Mouse (Mus musculus): ENCODE measurements around the gene Kbtbd12. TPM values are rescaled to one million over a fixed set of nuclear protein-coding genes. Genes with fewer than 3 reads are reported as not detected.

Kbtbd12 gene
- polyA plus RNA-seq, 1 experiment from 2014 or later: 1.1 TPM

GRCm38 (mm10) chr6:88513984-88514383 lies 123.8 kb downstream of the Kbtbd12 start:
- H3K4me1 ChIP-seq (ENCODE audit: control insufficient read depth, insufficient read depth, low read length): peaks cover 16% of the 10 kb centered on the region
- no peaks in the 10 kb centered on the region for H3K9me3 ChIP-seq (replicated peaks; ENCODE audit: control insufficient read depth, low read length, poor library complexity, severe bottlenecking)
- no peak overlapping the region for H3K9ac ChIP-seq (ENCODE audit: low read depth, low read length)
- no peak overlapping the region for H3K4me3 ChIP-seq (ENCODE audit: low read depth, low read length)
- 94% methylated on average over 8 of the region's 8 CpGs for WGBS
- H3K27ac ChIP-seq (ENCODE audit: low read length): no peak overlapping the region
- no peak overlapping the region for H3K4me2 ChIP-seq (ENCODE audit: low read length)
- peaks cover 40% of the 10 kb centered on the region for H3K36me3 ChIP-seq (ENCODE audit: control insufficient read depth, insufficient read depth, low read length)
- no peaks in the 10 kb centered on the region for H3K27me3 ChIP-seq (ENCODE audit: control insufficient read depth, insufficient read depth, low read depth, low read length)
- no peak for ATAC-seq

DNA sequence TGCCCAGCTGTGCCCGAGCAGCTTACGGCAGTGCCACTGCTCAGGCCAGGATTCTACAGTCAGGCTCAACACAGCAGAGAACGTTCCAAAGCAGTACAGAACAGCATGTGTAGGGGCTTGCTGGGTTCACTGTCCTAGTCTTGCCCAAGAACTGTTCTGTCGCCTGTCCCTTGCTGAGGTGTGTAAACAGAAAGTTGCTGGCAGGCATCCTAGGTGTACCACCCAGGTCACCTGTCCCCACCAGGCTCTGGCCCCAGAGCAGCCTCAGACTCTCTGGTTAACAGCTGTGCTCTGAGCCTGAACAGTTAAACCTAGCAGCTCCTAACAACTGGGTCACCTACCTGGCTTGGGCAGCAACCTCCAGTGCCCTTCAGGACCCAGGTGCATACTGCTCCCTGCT lies 134.7 kb downstream of the Kbtbd12 start:
- no peak overlapping the region for H3K4me2 ChIP-seq (ENCODE audit: low read length)
- 97% methylated on average over 4 of the region's 4 CpGs for WGBS
- H3K36me3 ChIP-seq (ENCODE audit: control insufficient read depth, insufficient read depth, low read length): peaks cover 49% of the 10 kb centered on the region
- H3K9ac ChIP-seq (ENCODE audit: low read depth, low read length): no peak overlapping the region
- H3K4me3 ChIP-seq (ENCODE audit: low read depth, low read length): no peak overlapping the region
- H3K27ac ChIP-seq (ENCODE audit: low read length): no peak overlapping the region
- ATAC-seq: no peak
- no peaks in the 10 kb centered on the region for H3K27me3 ChIP-seq (ENCODE audit: control insufficient read depth, insufficient read depth, low read depth, low read length)
- no peaks in the 10 kb centered on the region for H3K9me3 ChIP-seq (replicated peaks; ENCODE audit: control insufficient read depth, low read length, poor library complexity, severe bottlenecking)
- peaks cover 6% of the 10 kb centered on the region for H3K4me1 ChIP-seq (ENCODE audit: control insufficient read depth, insufficient read depth, low read length)

GRCm38 (mm10) chr6:88502030-88502970 lies 135.4 kb downstream of the Kbtbd12 start:
- no peak overlapping the region for H3K4me3 ChIP-seq (ENCODE audit: low read depth, low read length)
- no peaks in the 10 kb centered on the region for H3K27me3 ChIP-seq (ENCODE audit: control insufficient read depth, insufficient read depth, low read depth, low read length)
- no peak for ATAC-seq
- H3K4me1 ChIP-seq (ENCODE audit: control insufficient read depth, insufficient read depth, low read length): peaks cover 6% of the 10 kb centered on the region
- no peak overlapping the region for H3K27ac ChIP-seq (ENCODE audit: low read length)
- H3K36me3 ChIP-seq (ENCODE audit: control insufficient read depth, insufficient read depth, low read length): peaks cover 42% of the 10 kb centered on the region
- no peak overlapping the region for H3K9ac ChIP-seq (ENCODE audit: low read depth, low read length)
- H3K9me3 ChIP-seq (replicated peaks; ENCODE audit: control insufficient read depth, low read length, poor library complexity, severe bottlenecking): no peaks in the 10 kb centered on the region
- H3K4me2 ChIP-seq (ENCODE audit: low read length): no peak overlapping the region
- 86% methylated on average over 13 of the region's 13 CpGs for WGBS

DNA sequence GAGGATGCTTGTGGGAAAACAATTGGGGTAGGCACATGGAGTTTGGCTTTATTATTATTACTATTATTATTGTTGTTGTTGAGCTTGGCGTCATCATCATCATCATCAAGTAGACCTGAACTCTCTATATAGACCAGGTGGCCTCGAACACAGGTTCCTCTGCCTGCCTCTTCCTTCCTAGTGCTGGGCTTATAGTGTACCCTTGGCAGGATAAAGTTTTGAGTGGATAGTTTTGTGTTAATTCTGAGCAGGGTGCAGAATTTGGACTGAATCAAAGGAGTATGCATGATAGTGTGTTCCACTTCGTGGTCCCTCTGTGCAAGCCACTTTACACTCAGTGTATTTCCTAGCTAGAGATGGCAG lies 137.4 kb downstream of the Kbtbd12 start:
- peak; percentile 21; the same call in 1 of the 2 replicates for ATAC-seq
- no peaks in the 10 kb centered on the region for H3K9me3 ChIP-seq (replicated peaks; ENCODE audit: control insufficient read depth, low read length, poor library complexity, severe bottlenecking)
- H3K4me2 ChIP-seq (ENCODE audit: low read length): peak overlapping the region; percentile 87
- peaks cover 23% of the 10 kb centered on the region for H3K36me3 ChIP-seq (ENCODE audit: control insufficient read depth, insufficient read depth, low read length)
- H3K4me3 ChIP-seq (ENCODE audit: low read depth, low read length): peak overlapping the region; percentile 61
- peak overlapping the region; percentile 88 for H3K9ac ChIP-seq (ENCODE audit: low read depth, low read length)
- H3K4me1 ChIP-seq (ENCODE audit: control insufficient read depth, insufficient read depth, low read length): peaks cover 6% of the 10 kb centered on the region
- WGBS: 12% methylated on average over 3 of the region's 3 CpGs
- H3K27me3 ChIP-seq (ENCODE audit: control insufficient read depth, insufficient read depth, low read depth, low read length): no peaks in the 10 kb centered on the region
- H3K27ac ChIP-seq (ENCODE audit: low read length): peak overlapping the region; percentile 71; the same call in 1 of the 2 replicates

- Histone ChIP-seq H3K9me3 (replicated peaks; ENCODE audit: control insufficient read depth, low read length, poor library complexity, severe bottlenecking) (no peaks in the 10 kb centered on the region), H3K4me2 (ENCODE audit: low read length) (peak overlapping the region; percentile 87), H3K9ac (ENCODE audit: low read depth, low read length) (peak overlapping the region; percentile 88), H3K4me1 (ENCODE audit: control insufficient read depth, insufficient read depth, low read length) (peaks cover 6% of the 10 kb centered on the region), H3K27ac (ENCODE audit: low read length) (peak overlapping the region; percentile 71), H3K36me3 (ENCODE audit: control insufficient read depth, insufficient read depth, low read length) (peaks cover 17% of the 10 kb centered on the region), H3K4me3 (ENCODE audit: low read depth, low read length) (peak overlapping the region; percentile 61), H3K27me3 (ENCODE audit: control insufficient read depth, insufficient read depth, low read depth, low read length) (no peaks in the 10 kb centered on the region)
- WGBS: 4% methylated on average over 51 of the region's 76 CpGs
- peak; percentile 92 for ATAC-seq
Observed at GRCm38 (mm10) chr6:88499481-88500404, 138.0 kb downstream of the Kbtbd12 start.

Other genes with a start within 250 kb of the Kbtbd12 start
- 25.3 and 26.3 TPM in 2 replicates for gene Eefsec, start 191.4 kb downstream of the Kbtbd12 start, polyA plus RNA-seq (2015; fragmentation: Nextera tagmentation; extraction: Ambion mirVana)
- 92.6 and 92.7 TPM in 2 replicates for gene Ruvbl1, start 172.5 kb downstream of the Kbtbd12 start, polyA plus RNA-seq (2015; fragmentation: Nextera tagmentation; extraction: Ambion mirVana)
- 162 and 164 TPM in 2 replicates for gene Sec61a1, start 119.0 kb downstream of the Kbtbd12 start, polyA plus RNA-seq (2015; fragmentation: Nextera tagmentation; extraction: Ambion mirVana)
- gene Mgll, start 86.5 kb upstream of the Kbtbd12 start, polyA plus RNA-seq (2015; fragmentation: Nextera tagmentation; extraction: Ambion mirVana): 31.8 and 55.0 TPM in 2 replicates
- 37.3 and 40.7 TPM in 2 replicates for gene Abtb1, start 204.0 kb upstream of the Kbtbd12 start, polyA plus RNA-seq (2015; fragmentation: Nextera tagmentation; extraction: Ambion mirVana)
- gene Podxl2, start 237.1 kb upstream of the Kbtbd12 start, polyA plus RNA-seq (2015; fragmentation: Nextera tagmentation; extraction: Ambion mirVana): 662 and 671 TPM in 2 replicates

Data from midbrain, embryonic 16.5 days (tissue).